Mouse (Mus musculus): Measurements from ENCODE around the gene Rnf181. TPM values are rescaled to one million over a fixed set of nuclear protein-coding genes. Genes with fewer than 3 reads are reported as not detected.
A peak's percentile ranks its signal among the peaks of the same experiment; 100 is the strongest.

The Rnf181 gene
- polyA plus RNA-seq, 1 experiment from 2014 or later = 88.3 TPM

DNA sequence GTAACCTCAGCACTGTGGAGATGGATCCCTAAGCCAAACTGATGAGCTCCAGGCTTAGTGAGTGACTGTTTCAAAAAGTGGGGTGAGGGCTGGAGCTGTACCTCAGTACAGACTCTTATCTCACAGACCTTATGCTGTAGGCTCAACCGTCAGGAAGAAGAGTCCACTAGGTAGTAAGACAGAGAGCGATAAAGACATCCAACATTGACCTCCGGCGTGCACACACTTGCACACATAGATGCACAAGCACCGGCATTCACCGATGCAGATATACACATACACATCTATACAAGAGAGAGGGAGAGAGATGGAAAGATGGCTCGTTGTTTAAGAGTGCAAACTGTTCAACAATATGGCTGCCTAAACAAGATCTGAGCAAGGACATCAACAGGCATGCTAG is 17.2 kb upstream of the Rnf181 start:
- WGBS = 86% methylated on average over 7 of the region's 7 CpGs
- H3K9me3 ChIP-seq (ENCODE audit: control insufficient read depth, low read length) = no peaks in the 10 kb centered on the region
- no peak overlapping the region for H3K4me2 ChIP-seq (ENCODE audit: low read length)
- no peaks in the 10 kb centered on the region for H3K27me3 ChIP-seq (ENCODE audit: control insufficient read depth, insufficient read depth, low read length)
- ATAC-seq (ENCODE audit: insufficient number of reproducible peaks, insufficient read depth, low FRiP score, low read depth) = no peak
- no peak overlapping the region for H3K4me3 ChIP-seq (ENCODE audit: control insufficient read depth in 1 of 2, insufficient read depth in 1 of 2, low read depth in 1 of 2, low read length in 2 of 2)
- H3K4me1 ChIP-seq (ENCODE audit: control insufficient read depth in 2 of 2, insufficient read depth in 2 of 2, low read length in 2 of 2) = peaks cover 6 to 8% of the 10 kb centered on the region in 2 experiments; a peak in 2 of 4 replicates
- peaks cover 37% of the 10 kb centered on the region for H3K36me3 ChIP-seq (ENCODE audit: control insufficient read depth, insufficient read depth, low read length)
- H3K27ac ChIP-seq (replicated peaks in 1 of 2; ENCODE audit: control insufficient read depth in 1 of 2, insufficient read depth in 1 of 2, low read depth in 2 of 2, low read length in 2 of 2) = no peak overlapping the region
- H3K9ac ChIP-seq (ENCODE audit: low read length) = no peak overlapping the region

DNA sequence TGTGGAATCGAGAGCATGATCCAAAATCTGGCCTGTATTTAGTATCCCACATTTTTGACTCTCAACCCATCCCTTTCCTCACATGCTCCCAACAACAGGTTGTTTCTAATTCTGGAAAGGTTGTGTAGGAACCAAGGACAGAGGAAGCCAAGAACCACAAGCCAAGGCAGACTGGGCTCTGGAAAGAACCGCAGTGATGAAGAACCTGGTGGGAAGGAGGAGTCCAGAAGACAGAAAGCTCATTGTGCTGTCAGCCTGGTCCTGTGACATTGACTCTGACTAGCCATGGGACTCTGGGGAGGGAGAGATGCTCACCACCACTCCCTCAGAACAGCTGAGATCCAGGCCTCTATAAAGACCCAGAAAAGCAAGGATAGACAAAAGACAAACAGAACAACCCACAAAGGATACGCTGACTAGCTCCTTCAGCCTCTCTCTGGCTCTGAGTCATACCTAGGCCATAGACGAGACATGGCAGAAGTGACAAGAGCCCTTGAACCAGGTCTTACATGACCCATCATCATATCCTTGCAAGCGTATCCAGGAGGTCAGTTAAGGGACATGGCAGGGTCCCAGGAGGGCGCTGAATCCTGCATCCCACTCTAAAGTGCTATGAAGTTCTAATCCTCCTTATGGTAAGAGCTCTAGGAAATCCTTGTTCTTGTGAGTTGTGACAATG is 16.5 kb upstream of the Rnf181 start:
- H3K9me3 ChIP-seq (ENCODE audit: control insufficient read depth, low read length) = no peaks in the 10 kb centered on the region
- H3K4me2 ChIP-seq (ENCODE audit: low read length) = no peak overlapping the region
- ATAC-seq (ENCODE audit: insufficient number of reproducible peaks, insufficient read depth, low FRiP score, low read depth) = no peak
- H3K27ac ChIP-seq (replicated peaks in 1 of 2; ENCODE audit: control insufficient read depth in 1 of 2, insufficient read depth in 1 of 2, low read depth in 2 of 2, low read length in 2 of 2) = no peak overlapping the region
- H3K4me1 ChIP-seq (ENCODE audit: control insufficient read depth in 2 of 2, insufficient read depth in 2 of 2, low read length in 2 of 2) = peaks cover 3 to 6% of the 10 kb centered on the region in 2 experiments; a peak in 2 of 4 replicates
- WGBS = 76% methylated on average over 6 of the region's 6 CpGs
- no peak overlapping the region for H3K4me3 ChIP-seq (ENCODE audit: control insufficient read depth in 1 of 2, insufficient read depth in 1 of 2, low read depth in 1 of 2, low read length in 2 of 2)
- H3K36me3 ChIP-seq (ENCODE audit: control insufficient read depth, insufficient read depth, low read length) = peaks cover 33% of the 10 kb centered on the region
- no peaks in the 10 kb centered on the region for H3K27me3 ChIP-seq (ENCODE audit: control insufficient read depth, insufficient read depth, low read length)
- no peak overlapping the region for H3K9ac ChIP-seq (ENCODE audit: low read length)

GRCm38 (mm10) chr6:72382494-72382893 is 15.7 kb upstream of the Rnf181 start:
- ATAC-seq (ENCODE audit: insufficient number of reproducible peaks, insufficient read depth, low FRiP score, low read depth) = no peak
- peaks cover 3 to 4% of the 10 kb centered on the region in 2 experiments; a peak in 2 of 4 replicates for H3K4me1 ChIP-seq (ENCODE audit: control insufficient read depth in 2 of 2, insufficient read depth in 2 of 2, low read length in 2 of 2)
- peaks cover 28% of the 10 kb centered on the region for H3K36me3 ChIP-seq (ENCODE audit: control insufficient read depth, insufficient read depth, low read length)
- H3K9me3 ChIP-seq (ENCODE audit: control insufficient read depth, low read length) = no peaks in the 10 kb centered on the region
- no peak overlapping the region for H3K4me2 ChIP-seq (ENCODE audit: low read length)
- H3K4me3 ChIP-seq (ENCODE audit: control insufficient read depth in 1 of 2, insufficient read depth in 1 of 2, low read depth in 1 of 2, low read length in 2 of 2) = no peak overlapping the region
- 75% methylated on average over 6 of the region's 6 CpGs for WGBS
- no peak overlapping the region for H3K27ac ChIP-seq (replicated peaks in 1 of 2; ENCODE audit: control insufficient read depth in 1 of 2, insufficient read depth in 1 of 2, low read depth in 2 of 2, low read length in 2 of 2)
- no peaks in the 10 kb centered on the region for H3K27me3 ChIP-seq (ENCODE audit: control insufficient read depth, insufficient read depth, low read length)
- H3K9ac ChIP-seq (ENCODE audit: low read length) = no peak overlapping the region

DNA sequence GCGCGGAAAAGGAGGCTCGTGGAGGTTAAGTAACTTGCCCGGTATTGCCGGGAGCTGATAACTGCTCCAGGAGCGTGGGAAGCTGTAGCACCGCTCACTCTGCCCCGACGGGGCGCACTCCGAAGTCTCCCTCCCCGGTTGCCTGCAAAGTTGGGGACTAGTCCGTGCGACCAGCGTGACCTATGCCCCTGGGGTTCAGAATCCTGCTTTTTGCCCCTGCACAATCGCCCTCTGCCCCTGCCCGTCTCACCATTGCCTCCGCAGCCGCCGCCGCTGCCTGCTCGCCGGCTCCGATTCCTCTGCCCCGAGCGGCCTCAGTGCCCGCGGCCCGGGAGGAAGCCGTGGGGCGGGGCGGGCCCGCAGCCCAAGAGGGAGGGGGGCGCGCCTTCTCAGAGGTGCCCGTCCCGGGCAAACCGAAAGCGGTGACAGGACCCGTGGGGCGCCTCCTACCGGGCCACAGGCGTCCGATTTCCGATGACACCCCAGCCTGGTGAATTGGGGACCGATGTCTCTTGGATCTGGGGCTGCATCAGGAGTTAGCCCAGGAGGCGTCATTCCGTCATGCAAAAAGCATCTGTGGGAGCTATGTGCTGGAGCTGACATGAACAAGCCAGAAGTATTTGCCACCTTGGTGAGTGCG is 13.5 kb upstream of the Rnf181 start, which contains the start of gene Vamp5:
Vamp5 (minus strand) TSS at position 338 of the 640 bp plus-strand sequence.
- peak within 1 kb of the TSS; percentile 85 to 94 for H3K27ac ChIP-seq (replicated peaks in 1 of 2; ENCODE audit: control insufficient read depth in 1 of 2, insufficient read depth in 1 of 2, low read depth in 2 of 2, low read length in 2 of 2)
- ATAC-seq (ENCODE audit: insufficient number of reproducible peaks, insufficient read depth, low FRiP score, low read depth) = peak; percentile 80
- peak within 1 kb of the TSS; percentile 65 to 91 for H3K4me3 ChIP-seq (ENCODE audit: control insufficient read depth in 1 of 2, insufficient read depth in 1 of 2, low read depth in 1 of 2, low read length in 2 of 2)
- H3K9me3 ChIP-seq (ENCODE audit: control insufficient read depth, low read length) = no peaks in the 10 kb centered on the region
- H3K36me3 ChIP-seq (ENCODE audit: control insufficient read depth, insufficient read depth, low read length) = peaks cover 11% of the 10 kb centered on the region
- 1% methylated on average over 48 of the region's 49 CpGs for WGBS
- peak within 1 kb of the TSS; percentile 68 for H3K4me2 ChIP-seq (ENCODE audit: low read length)
- peak within 1 kb of the TSS; percentile 77 for H3K9ac ChIP-seq (ENCODE audit: low read length)
- H3K27me3 ChIP-seq (ENCODE audit: control insufficient read depth, insufficient read depth, low read length) = no peaks in the 10 kb centered on the region
- H3K4me1 ChIP-seq (ENCODE audit: control insufficient read depth in 2 of 2, insufficient read depth in 2 of 2, low read length in 2 of 2) = peaks cover 3 to 4% of the 10 kb centered on the region in 2 experiments; a peak in 2 of 4 replicates

- Histone ChIP-seq H3K4me3 (ENCODE audit: control insufficient read depth in 1 of 2, insufficient read depth in 1 of 2, low read depth in 1 of 2, low read length in 2 of 2) (peak overlapping the region; percentile 65 to 91), H3K4me1 (ENCODE audit: control insufficient read depth in 2 of 2, insufficient read depth in 2 of 2, low read length in 2 of 2) (peaks cover 3 to 4% of the 10 kb centered on the region in 2 experiments; a peak in 2 of 4 replicates), H3K27me3 (ENCODE audit: control insufficient read depth, insufficient read depth, low read length) (no peaks in the 10 kb centered on the region), H3K4me2 (ENCODE audit: low read length) (peak overlapping the region; percentile 68), H3K27ac (replicated peaks in 1 of 2; ENCODE audit: control insufficient read depth in 1 of 2, insufficient read depth in 1 of 2, low read depth in 2 of 2, low read length in 2 of 2) (peak overlapping the region; percentile 85 to 94), H3K36me3 (ENCODE audit: control insufficient read depth, insufficient read depth, low read length) (peaks cover 4% of the 10 kb centered on the region; the same call in 1 of the 2 replicates), H3K9ac (ENCODE audit: low read length) (peak overlapping the region; percentile 77), H3K9me3 (ENCODE audit: control insufficient read depth, low read length) (no peaks in the 10 kb centered on the region)
- 0 out of 2 replicates have a peak, but pooled peaks have one; percentile 1 for ATAC-seq (ENCODE audit: insufficient number of reproducible peaks, insufficient read depth, low FRiP score, low read depth)
- 38% methylated on average over 7 of the region's 7 CpGs for WGBS
Observed at GRCm38 (mm10) chr6:72379377-72380130, 12.8 kb upstream of the Rnf181 start.

DNA sequence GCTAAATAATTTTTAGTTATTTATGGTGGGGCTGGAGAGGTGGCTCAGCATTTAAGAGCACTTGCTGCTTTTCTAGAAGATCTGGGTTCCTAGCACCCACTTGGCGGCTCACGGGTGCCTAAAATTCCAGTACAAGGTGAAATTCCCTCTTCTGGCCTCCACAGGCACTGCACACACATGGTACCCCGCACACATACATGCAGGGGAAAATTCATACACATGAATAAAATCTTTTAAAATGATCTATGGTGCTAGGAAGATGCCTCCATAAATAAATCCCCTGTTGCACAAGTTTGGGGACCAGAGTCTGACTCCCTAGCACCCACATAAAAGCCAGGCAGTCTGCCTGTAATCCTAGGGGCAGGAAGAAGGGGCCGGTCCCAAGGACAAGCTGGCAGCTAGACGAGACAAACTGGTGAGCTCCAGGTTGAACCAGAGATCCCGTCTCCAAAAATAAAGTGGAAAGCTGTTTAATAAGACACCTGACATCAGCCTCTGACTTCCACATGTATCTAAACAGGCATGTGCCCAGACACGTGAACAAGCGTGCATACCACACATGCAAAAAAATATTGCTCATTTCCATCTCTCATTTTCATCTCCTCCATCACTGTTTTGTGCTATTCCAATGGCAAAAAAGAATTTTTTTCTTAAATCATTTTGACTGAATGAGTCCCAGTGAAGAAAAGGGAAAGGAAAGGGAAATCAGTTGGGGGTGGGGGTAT is 11.9 kb upstream of the Rnf181 start:
- no peak for ATAC-seq (ENCODE audit: insufficient number of reproducible peaks, insufficient read depth, low FRiP score, low read depth)
- Histone ChIP-seq H3K4me1 (ENCODE audit: control insufficient read depth in 2 of 2, insufficient read depth in 2 of 2, low read length in 2 of 2) (peaks cover 9 to 10% of the 10 kb centered on the region in 2 experiments; a peak in 3 of 4 replicates), H3K4me2 (ENCODE audit: low read length) (peak overlapping the region; percentile 68), H3K27me3 (ENCODE audit: control insufficient read depth, insufficient read depth, low read length) (no peaks in the 10 kb centered on the region), H3K9me3 (ENCODE audit: control insufficient read depth, low read length) (no peaks in the 10 kb centered on the region), H3K9ac (ENCODE audit: low read length) (peak overlapping the region; percentile 77; the same call in 1 of the 2 replicates), H3K27ac (replicated peaks in 1 of 2; ENCODE audit: control insufficient read depth in 1 of 2, insufficient read depth in 1 of 2, low read depth in 2 of 2, low read length in 2 of 2) (peak overlapping the region in 1 of 2 experiments; percentile 85; a peak in 1 of 4 replicates), H3K36me3 (ENCODE audit: control insufficient read depth, insufficient read depth, low read length) (no peaks in the 10 kb centered on the region), H3K4me3 (ENCODE audit: control insufficient read depth in 1 of 2, insufficient read depth in 1 of 2, low read depth in 1 of 2, low read length in 2 of 2) (peak overlapping the region in 1 of 2 experiments; percentile 65; a peak in 2 of 4 replicates)
- WGBS = 81% methylated on average over 8 of the region's 8 CpGs
